Comparison of ENCODE assay signal across 8 mouse cellular contexts in the genomic region with DNA sequence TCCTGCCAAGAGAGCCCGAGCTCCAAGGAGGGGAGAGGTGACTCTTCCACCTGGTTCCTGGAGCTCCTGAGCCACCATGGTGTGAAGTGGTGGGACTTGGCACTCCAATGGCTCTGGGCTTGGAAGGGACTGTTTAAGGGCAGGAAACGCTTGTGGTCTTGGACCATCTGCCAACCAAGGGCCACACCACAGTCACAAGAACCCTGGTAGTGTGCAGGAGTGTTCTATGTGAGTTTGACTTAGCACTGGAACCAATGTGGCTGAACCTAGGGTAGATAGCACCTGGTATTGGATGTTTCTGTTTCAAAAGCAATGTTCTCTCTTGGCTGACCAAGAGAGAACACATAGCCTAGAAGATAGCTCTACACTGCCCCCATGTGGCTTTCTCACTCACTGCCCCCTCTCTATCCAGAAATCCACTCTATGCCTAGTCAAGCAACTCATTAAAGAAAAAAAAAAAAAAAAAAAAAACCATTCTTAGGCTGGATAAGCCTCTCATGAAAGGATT. TPM values are rescaled to one million over a fixed set of nuclear protein-coding genes. Genes with fewer than 3 reads are reported as not detected.
DNase-seq lines count a peak whose midpoint lies in the region; ATAC-seq lines count a peak whose summit lies in the region.

No protein-coding gene starts in this region.

- H3K9me3 ChIP-seq in forebrain, embryonic 14.5 days (replicated peaks; ENCODE audit: control insufficient read depth, low read length) = no peaks in the 10 kb centered on the region
- H3K9me3 ChIP-seq in hindbrain, embryonic 12.5 days (replicated peaks) = no peaks in the 10 kb centered on the region

- peak; percentile 43 for ATAC-seq in forebrain, embryonic 14.5 days
- ATAC-seq in hindbrain, embryonic 12.5 days (ENCODE audit: low FRiP score) = peak; percentile 13; the same call in 1 of the 2 replicates
- ATAC-seq in megakaryocyte progenitor cell, adult 5-6 weeks (replicated peaks; ENCODE audit: poor library complexity) = peak; percentile 73

- peaks cover 34% of the 10 kb centered on the region for H3K36me3 ChIP-seq in forebrain, embryonic 14.5 days (ENCODE audit: control insufficient read depth, insufficient read depth, low read length)
- peaks cover 27% of the 10 kb centered on the region for H3K36me3 ChIP-seq in hindbrain, embryonic 12.5 days

- WGBS in forebrain, embryonic 14.5 days = 33% methylated on average over 2 of the region's 2 CpGs
- 46% methylated on average over 2 of the region's 2 CpGs for whole genome bisulfite sequencing in hindbrain, embryonic 12.5 days

- H3K27ac ChIP-seq in forebrain, embryonic 14.5 days (ENCODE audit: low read depth, low read length) = peak overlapping the region; percentile 99
- H3K27ac ChIP-seq in hindbrain, embryonic 12.5 days = peak overlapping the region; percentile 83

- H3K9ac ChIP-seq in forebrain, embryonic 14.5 days (ENCODE audit: low read length) = peak overlapping the region; percentile 53
- peak overlapping the region; percentile 46; the same call in 1 of the 2 replicates for H3K9ac ChIP-seq in hindbrain, embryonic 12.5 days

- H3K4me3 ChIP-seq in forebrain, embryonic 14.5 days (ENCODE audit: low read depth, low read length) = peak overlapping the region; percentile 26
- H3K4me3 ChIP-seq in hindbrain, embryonic 12.5 days = 0 out of 2 replicates have a peak overlapping the region, but pooled peaks have one; percentile 0

- H3K27me3 ChIP-seq in forebrain, embryonic 14.5 days (replicated peaks; ENCODE audit: control insufficient read depth, insufficient read depth, low read length) = no peaks in the 10 kb centered on the region
- H3K27me3 ChIP-seq in hindbrain, embryonic 12.5 days = peaks cover 15% of the 10 kb centered on the region; the same call in 1 of the 2 replicates

- H3K4me1 ChIP-seq in forebrain, embryonic 14.5 days (ENCODE audit: control insufficient read depth, insufficient read depth, low read length) = peaks cover 53% of the 10 kb centered on the region
- H3K4me1 ChIP-seq in hindbrain, embryonic 12.5 days = peaks cover 63% of the 10 kb centered on the region

- peak; percentile 78 to 81 for DNase-seq in left cerebral cortex, adult 18-20 months (ENCODE audit: low spot score in 2 of 2)
- no peak for DNase-seq in left cerebral cortex, adult 11 months (ENCODE audit: low spot score)
- DNase-seq in cerebellum, adult 11-12 months = peak; percentile 75
- peak; percentile 93 for DNase-seq in forebrain, embryonic 14.5 days (ENCODE audit: low spot score)
- peak; percentile 84 to 87 for DNase-seq in layer of hippocampus, postnatal 10 days (ENCODE audit: low spot score in 2 of 2)
- peak; percentile 81 for DNase-seq in right cerebral cortex, postnatal 4 days

- peak overlapping the region; percentile 93 for H3K4me2 ChIP-seq in forebrain, embryonic 14.5 days (ENCODE audit: low read length)
- peak overlapping the region; percentile 30 for H3K4me2 ChIP-seq in hindbrain, embryonic 12.5 days (replicated peaks)

RNA-seq across cellular contexts. Expression of a gene that starts 10.7 kb away (rescaled TPM):
- total RNA-seq in left cerebral cortex, adult 18-20 months (2021) = 10 to 100 TPM; 65.9 to 76.4 TPM
- 10.6 and 13.8 TPM in 2 replicates for polyA plus RNA-seq in forebrain, embryonic 14.5 days (2014; fragmentation: Nextera tagmentation; extraction: Ambion mirVana)
- polyA plus RNA-seq in hindbrain, embryonic 12.5 days (2016; fragmentation: Nextera tagmentation; extraction: Ambion mirVana) = 22.3 and 23.1 TPM in 2 replicates
- total RNA-seq in layer of hippocampus, postnatal 10 days (2021) = 10 to 100 TPM; 54.6 to 64.1 TPM
- total RNA-seq in megakaryocyte progenitor cell, adult 5-6 weeks (2015) = 4.7 and 5.9 TPM in 2 replicates
- 12.4 and 35.1 TPM in 2 replicates for total RNA-seq in megakaryocyte progenitor cell, adult 5-6 weeks (2017)

RNA-seq across cellular contexts. Expression of a gene that starts 20.0 kb away (rescaled TPM):
- 10 to 100 TPM; 89.7 to 90.5 TPM for total RNA-seq in left cerebral cortex, adult 18-20 months (2021)
- polyA plus RNA-seq in forebrain, embryonic 14.5 days (2014; fragmentation: Nextera tagmentation; extraction: Ambion mirVana) = 111 and 112 TPM in 2 replicates
- polyA plus RNA-seq in hindbrain, embryonic 12.5 days (2016; fragmentation: Nextera tagmentation; extraction: Ambion mirVana) = 108 and 110 TPM in 2 replicates
- total RNA-seq in layer of hippocampus, postnatal 10 days (2021) = 10 to 100 TPM; 53.2 to 57.3 TPM
- 45.4 and 46.0 TPM in 2 replicates for total RNA-seq in megakaryocyte progenitor cell, adult 5-6 weeks (2015)
- 113 and 115 TPM in 2 replicates for total RNA-seq in megakaryocyte progenitor cell, adult 5-6 weeks (2017)

RNA-seq across cellular contexts. Expression of a gene that starts 26.9 kb away (rescaled TPM):
- total RNA-seq in left cerebral cortex, adult 18-20 months (2021) = 100 to 1,000 TPM in 1 of 2 experiments, 10 to 100 TPM in 1; 93.6 to 103 TPM
- 170 and 177 TPM in 2 replicates for polyA plus RNA-seq in forebrain, embryonic 14.5 days (2014; fragmentation: Nextera tagmentation; extraction: Ambion mirVana)
- 78.4 and 83.2 TPM in 2 replicates for polyA plus RNA-seq in hindbrain, embryonic 12.5 days (2016; fragmentation: Nextera tagmentation; extraction: Ambion mirVana)
- 100 to 1,000 TPM; 136 to 148 TPM for total RNA-seq in layer of hippocampus, postnatal 10 days (2021)
- total RNA-seq in megakaryocyte progenitor cell, adult 5-6 weeks (2015) = not detected in 2 replicates
- total RNA-seq in megakaryocyte progenitor cell, adult 5-6 weeks (2017) = 0.08 TPM in 1 of 2 replicates, not detected in the other

RNA-seq across cellular contexts. Expression of a gene that starts 40.7 kb away (rescaled TPM):
- total RNA-seq in left cerebral cortex, adult 18-20 months (2021) = not detected
- polyA plus RNA-seq in forebrain, embryonic 14.5 days (2014; fragmentation: Nextera tagmentation; extraction: Ambion mirVana) = 0.06 and 0.09 TPM in 2 replicates
- polyA plus RNA-seq in hindbrain, embryonic 12.5 days (2016; fragmentation: Nextera tagmentation; extraction: Ambion mirVana) = not detected in 2 replicates
- not detected for total RNA-seq in layer of hippocampus, postnatal 10 days (2021)
- not detected in 2 replicates for total RNA-seq in megakaryocyte progenitor cell, adult 5-6 weeks (2015)
- total RNA-seq in megakaryocyte progenitor cell, adult 5-6 weeks (2017) = not detected in 2 replicates

RNA-seq across cellular contexts. Expression of a gene that starts 56.5 kb away (rescaled TPM):
- not detected for total RNA-seq in left cerebral cortex, adult 18-20 months (2021)
- 0.09 and 0.17 TPM in 2 replicates for polyA plus RNA-seq in forebrain, embryonic 14.5 days (2014; fragmentation: Nextera tagmentation; extraction: Ambion mirVana)
- 0.32 and 0.42 TPM in 2 replicates for polyA plus RNA-seq in hindbrain, embryonic 12.5 days (2016; fragmentation: Nextera tagmentation; extraction: Ambion mirVana)
- total RNA-seq in layer of hippocampus, postnatal 10 days (2021) = under 1 TPM; 0.38 to 0.41 TPM
- total RNA-seq in megakaryocyte progenitor cell, adult 5-6 weeks (2015) = not detected in 2 replicates
- not detected in 2 replicates for total RNA-seq in megakaryocyte progenitor cell, adult 5-6 weeks (2017)

Comparison
In these comparisons a context has a peak if more than half of its experiments do, and no peak if none do; other contexts are left out.
1. ATAC-seq: peak in every context shown above with its lines; median percentile 73 in megakaryocyte progenitor cell, adult 5-6 weeks; 43 in forebrain, embryonic 14.5 days; 13 in hindbrain, embryonic 12.5 days.
2. RNA of a gene that starts 26.9 kb away (total RNA-seq): 136 to 148 TPM in layer of hippocampus, postnatal 10 days and 93.6 to 103 TPM in left cerebral cortex, adult 18-20 months; 0.08 TPM in megakaryocyte progenitor cell, adult 5-6 weeks; every median in the first group is over 10 times any median in the second.